Mouse (Mus musculus) intestine, embryonic 14.5 days (tissue): ENCODE results near the gene Kbtbd6. TPM values are rescaled to one million over a fixed set of nuclear protein-coding genes. Genes with fewer than 3 reads are reported as not detected.

Source experiments
- ATAC-seq: fragments of 200-750 bp; cut with Nextera tagmentation; replicated peaks from 2 replicates; pipeline ENCODE4 v1.8.0; 2017; ENCODE audit warnings: low read depth, moderate number of reproducible peaks, moderate TSS enrichment, moderate library complexity; ENCODE audit not compliant: low FRiP score, low TSS enrichment
- DNase-seq: peaks from one replicate; pipeline ENCODE4 v3.0.0-alpha.2; 2018; ENCODE audit warnings: low spot score
- H3K27ac ChIP-seq: fragments of 300-500 bp; sonication (generic); 2 replicates; pipeline ENCODE4 v1.5.1; 2014; ENCODE audit warnings: low read depth, mild to moderate bottlenecking, control low read depth
- H3K27me3 ChIP-seq: fragments of 300-500 bp; sonication (generic); replicated peaks from 2 replicates; pipeline ENCODE4 v1.6.1; 2014; ENCODE audit warnings: low read length, control low read depth; ENCODE audit not compliant: control insufficient read depth, insufficient read depth
- H3K36me3 ChIP-seq: fragments of 300-500 bp; sonication (generic); 2 replicates; pipeline ENCODE4 v1.6.1; 2014; ENCODE audit warnings: low read length, control low read depth; ENCODE audit not compliant: control insufficient read depth, insufficient read depth
- H3K4me1 ChIP-seq: fragments of 300-500 bp; sonication (generic); replicated peaks from 2 replicates; pipeline ENCODE4 v1.6.1; 2014; ENCODE audit warnings: low read length, control low read depth, mixed read lengths; ENCODE audit not compliant: control insufficient read depth, insufficient read depth
- H3K4me2 ChIP-seq: fragments of 300-500 bp; sonication (generic); 2 replicates; pipeline ENCODE4 v1.6.1; 2014; ENCODE audit warnings: low read length
- H3K4me3 ChIP-seq: fragments of 300-500 bp; sonication (generic); 2 replicates; pipeline ENCODE4 v1.5.1; 2014; ENCODE audit warnings: low read depth, low read length, control low read depth, mixed read lengths
- H3K9ac ChIP-seq: fragments of 300-500 bp; sonication (generic); 2 replicates; pipeline ENCODE4 v1.6.1; 2014; ENCODE audit warnings: mild to moderate bottlenecking, low read length
- H3K9me3 ChIP-seq: fragments of 300-500 bp; sonication (generic); 2 replicates; pipeline ENCODE4 v1.6.1; 2016; ENCODE audit warnings: low read length, control low read depth; ENCODE audit not compliant: control insufficient read depth
- WGBS: fragments of 180-500 bp; shearing (Covaris S2); extraction: QIAGEN DNeasy Blood & Tissue Kit; methylation state at CpG from one replicate; pipeline ENCODE4 v1.1.7; 2014; 5-methylcytosine and 5-hydroxymethylcytosine counted together
- polyA plus RNA-seq: library from polyadenylated mRNA; unstranded; fragments of >200 nt; fragmentation: Nextera tagmentation; extraction: Ambion mirVana; gene quantifications from 2 replicates; pipeline ENCODE4 v1.2.1, GENCODE M21; 2014

Kbtbd6 gene
- polyA plus RNA-seq, 1 experiment from 2014 or later: 3.5 TPM

GRCm38 (mm10) chr14:79486617-79486992, 35.0 kb downstream of the Kbtbd6 start:
- Histone ChIP-seq H3K36me3 (no peaks in the 10 kb centered on the region), H3K27ac (0 out of 2 replicates have a peak overlapping the region, but pooled peaks have one; percentile 12), H3K9me3 (no peaks in the 10 kb centered on the region), H3K27me3 (no peaks in the 10 kb centered on the region), H3K4me1 (peaks cover 36% of the 10 kb centered on the region), H3K9ac (0 out of 2 replicates have a peak overlapping the region, but pooled peaks have one; percentile 37), H3K4me2 (peak overlapping the region; percentile 51), H3K4me3 (no peak overlapping the region)
- DNase-seq (no peak), ATAC-seq (no peak)
- 18% methylated on average over 8 of the region's 8 CpGs for WGBS

- Histone ChIP-seq H3K9me3 (no peaks in the 10 kb centered on the region), H3K27ac (peak overlapping the region; percentile 12; the same call in 1 of the 2 replicates), H3K4me3 (peak overlapping the region; percentile 32), H3K4me1 (peaks cover 36% of the 10 kb centered on the region), H3K4me2 (peak overlapping the region; percentile 51), H3K9ac (peak overlapping the region; percentile 37; the same call in 1 of the 2 replicates), H3K27me3 (no peaks in the 10 kb centered on the region), H3K36me3 (no peaks in the 10 kb centered on the region)
- DNase-seq: peak; percentile 69
- ATAC-seq: no peak
- WGBS: 10% methylated on average over 19 of the region's 19 CpGs
Observed at GRCm38 (mm10) chr14:79486993-79487731, 35.5 kb downstream of the Kbtbd6 start.

GRCm38 (mm10) chr14:79488531-79488930, 36.9 kb downstream of the Kbtbd6 start:
- no peak overlapping the region for H3K27ac ChIP-seq
- peaks cover 26% of the 10 kb centered on the region for H3K4me1 ChIP-seq
- no peak overlapping the region for H3K9ac ChIP-seq
- DNase-seq: no peak
- H3K27me3 ChIP-seq: no peaks in the 10 kb centered on the region
- WGBS: 54% methylated on average over 9 of the region's 9 CpGs
- no peak overlapping the region for H3K4me2 ChIP-seq
- no peaks in the 10 kb centered on the region for H3K9me3 ChIP-seq
- ATAC-seq: no peak
- H3K4me3 ChIP-seq: no peak overlapping the region
- H3K36me3 ChIP-seq: no peaks in the 10 kb centered on the region

GRCm38 (mm10) chr14:79489150-79489549, 37.5 kb downstream of the Kbtbd6 start:
- Histone ChIP-seq H3K4me3 (no peak overlapping the region), H3K4me1 (peaks cover 22% of the 10 kb centered on the region), H3K4me2 (no peak overlapping the region), H3K27me3 (no peaks in the 10 kb centered on the region), H3K9me3 (no peaks in the 10 kb centered on the region), H3K27ac (no peak overlapping the region), H3K36me3 (no peaks in the 10 kb centered on the region), H3K9ac (no peak overlapping the region)
- 68% methylated on average over 12 of the region's 12 CpGs for WGBS
- ATAC-seq (no peak), DNase-seq (no peak)

GRCm38 (mm10) chr14:79490246-79490645, 38.6 kb downstream of the Kbtbd6 start:
- Histone ChIP-seq H3K27ac (no peak overlapping the region), H3K4me3 (no peak overlapping the region), H3K4me2 (no peak overlapping the region), H3K27me3 (no peaks in the 10 kb centered on the region), H3K4me1 (peaks cover 22% of the 10 kb centered on the region), H3K9ac (no peak overlapping the region), H3K9me3 (no peaks in the 10 kb centered on the region), H3K36me3 (no peaks in the 10 kb centered on the region)
- no peak for ATAC-seq
- 73% methylated on average over 3 of the region's 3 CpGs for WGBS
- no peak for DNase-seq

GRCm38 (mm10) chr14:79494349-79494748, 42.7 kb downstream of the Kbtbd6 start:
- 76% methylated on average over 6 of the region's 6 CpGs for WGBS
- DNase-seq (no peak), ATAC-seq (no peak)
- Histone ChIP-seq H3K27ac (no peak overlapping the region), H3K36me3 (no peaks in the 10 kb centered on the region), H3K9me3 (no peaks in the 10 kb centered on the region), H3K27me3 (no peaks in the 10 kb centered on the region), H3K4me3 (no peak overlapping the region), H3K4me2 (no peak overlapping the region), H3K4me1 (no peaks in the 10 kb centered on the region), H3K9ac (no peak overlapping the region)

- Histone ChIP-seq H3K4me2 (no peak overlapping the region), H3K36me3 (0 out of 2 replicates have a peak, but pooled peaks cover 5% of the 10 kb centered on the region), H3K27ac (no peak overlapping the region), H3K9ac (no peak overlapping the region), H3K4me3 (no peak overlapping the region), H3K4me1 (no peaks in the 10 kb centered on the region), H3K27me3 (no peaks in the 10 kb centered on the region), H3K9me3 (no peaks in the 10 kb centered on the region)
- no peak for DNase-seq
- WGBS: 49% methylated on average over 9 of the region's 9 CpGs
- ATAC-seq: no peak
Observed at GRCm38 (mm10) chr14:79499326-79499725, 47.7 kb downstream of the Kbtbd6 start.

- DNase-seq (no peak), ATAC-seq (no peak)
- Histone ChIP-seq H3K36me3 (0 out of 2 replicates have a peak, but pooled peaks cover 5% of the 10 kb centered on the region), H3K27me3 (no peaks in the 10 kb centered on the region), H3K9me3 (no peaks in the 10 kb centered on the region), H3K4me3 (no peak overlapping the region), H3K4me2 (no peak overlapping the region), H3K9ac (no peak overlapping the region), H3K27ac (no peak overlapping the region), H3K4me1 (no peaks in the 10 kb centered on the region)
- WGBS: 76% methylated on average over 4 of the region's 4 CpGs
Observed at GRCm38 (mm10) chr14:79500756-79501155, 49.1 kb downstream of the Kbtbd6 start.
